Mouse (Mus musculus) cerebellum, adult 2 months (tissue): ENCODE results near the gene AC109138.7.

Experiments used
- CTCF ChIP-seq: fragments of 200-500 bp; IDR thresholded peaks from 2 replicates; pipeline ENCODE4 v1.5.1; 2011; ENCODE audit warnings: low read depth, mild to moderate bottlenecking, control low read depth, low read length, moderate library complexity, borderline replicate concordance; ENCODE audit not compliant: insufficient read depth
- POLR2A ChIP-seq: fragments of 200-500 bp; IDR thresholded peaks from 2 replicates; pipeline ENCODE4 v1.6.1; 2011; ENCODE audit warnings: low read length, control low read depth, borderline replicate concordance; ENCODE audit not compliant: insufficient read depth

GRCm38 (mm10) chr19:4201291-4201909 lies 12.8 kb upstream of the AC109138.7 start, which contains the start of gene Rad9a:
- TF ChIP-seq CTCF (no peak), POLR2A (peak; percentile 97)
